Mouse (Mus musculus) ES-Bruce4 (cell line): ENCODE measurements around the gene Kcnd3.

ENCODE experiments used
- CTCF ChIP-seq: IDR thresholded peaks from one replicate; pipeline ENCODE4 v1.8.1; 2011; ENCODE audit warnings: low read depth, low read length
- POLR2A ChIP-seq: IDR thresholded peaks from one replicate; pipeline ENCODE4 v1.8.1; 2011; ENCODE audit warnings: low read length; ENCODE audit not compliant: insufficient read depth

GRCm38 (mm10) chr3:105428586-105428985, 23.5 kb upstream of the Kcnd3 start:
- TF ChIP-seq CTCF: no peak
- no peak for TF ChIP-seq POLR2A
